Mouse (Mus musculus) megakaryocyte progenitor cell, adult 5-6 weeks (primary cell): Measurements from ENCODE around the gene Mras. TPM values are rescaled to one million over a fixed set of nuclear protein-coding genes. Genes with fewer than 3 reads are reported as not detected.

Experiments used
- ATAC-seq: replicated peaks from 2 replicates; pipeline ENCODE4 v1.8.0; 2016; ENCODE audit warnings: mild to moderate bottlenecking, moderate TSS enrichment, inconsistent platforms; ENCODE audit not compliant: poor library complexity
- total RNA-seq, 2 experiments: library from RNA; stranded (forward) in 1 of 2; stranded (reverse) in 1 of 2; fragments of 157-497, 149-512 nt in 1 of 2; fragments of 200-1000 nt in 1 of 2; gene quantifications; 2 replicates each; pipeline versions ENCODE4 v1.2.3 to v1.2.4; 2015 to 2017

Gene Mras
- total RNA-seq, 2 experiments from 2014 or later, result 5.1 to 5.2 TPM

DNA sequence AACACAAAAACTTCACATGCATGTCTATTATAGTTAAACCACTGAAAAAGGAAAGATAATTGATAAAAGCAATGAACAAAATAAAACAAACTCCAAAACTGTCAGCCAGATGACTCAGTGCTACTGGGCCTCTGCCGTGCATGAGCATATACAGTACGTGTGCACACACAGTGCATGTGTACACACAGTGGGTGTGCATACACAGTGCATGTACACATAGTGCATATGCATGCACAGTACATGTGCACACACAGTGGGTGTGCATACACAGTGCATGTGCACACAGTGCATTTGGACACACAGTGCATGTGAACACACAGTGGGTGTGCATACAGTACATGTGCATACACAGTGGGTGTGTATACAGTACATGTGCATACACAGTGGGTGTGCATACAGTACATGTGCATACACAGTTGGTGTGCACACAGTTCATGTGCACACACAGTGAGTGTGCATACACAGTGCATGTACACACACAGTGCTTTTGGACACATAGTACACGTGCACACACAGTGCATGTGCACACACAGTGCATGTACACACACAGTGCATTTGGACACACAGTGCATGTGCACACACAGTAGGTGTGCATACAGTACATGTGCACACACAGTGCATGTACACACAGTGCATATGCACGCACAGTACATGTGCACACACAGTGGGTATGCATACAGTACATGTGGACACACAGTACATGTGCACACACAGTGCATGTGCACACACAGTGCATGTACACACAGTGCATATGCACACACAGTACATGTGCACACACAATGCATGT lies 4.7 kb upstream of the Mras start:
- no peak for ATAC-seq

DNA sequence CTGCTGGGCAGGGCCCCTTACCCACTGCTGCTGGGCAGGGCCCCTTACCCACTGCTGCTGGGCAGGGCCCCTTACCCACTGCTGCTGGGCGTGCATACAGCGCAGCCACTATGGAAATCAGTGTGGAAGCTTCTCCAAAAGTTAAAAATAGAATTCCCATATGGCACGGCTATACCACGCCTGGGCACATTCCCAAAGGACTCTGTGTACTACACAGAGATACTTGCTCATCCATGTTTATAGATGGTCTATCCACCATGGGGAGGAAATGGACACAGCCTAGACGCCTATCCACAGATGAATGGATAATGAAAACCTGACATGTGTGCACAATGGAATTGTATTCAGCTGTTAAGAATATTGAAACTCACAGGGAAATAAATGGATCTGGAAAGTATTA lies 3.8 kb upstream of the Mras start:
- ATAC-seq, result no peak

DNA sequence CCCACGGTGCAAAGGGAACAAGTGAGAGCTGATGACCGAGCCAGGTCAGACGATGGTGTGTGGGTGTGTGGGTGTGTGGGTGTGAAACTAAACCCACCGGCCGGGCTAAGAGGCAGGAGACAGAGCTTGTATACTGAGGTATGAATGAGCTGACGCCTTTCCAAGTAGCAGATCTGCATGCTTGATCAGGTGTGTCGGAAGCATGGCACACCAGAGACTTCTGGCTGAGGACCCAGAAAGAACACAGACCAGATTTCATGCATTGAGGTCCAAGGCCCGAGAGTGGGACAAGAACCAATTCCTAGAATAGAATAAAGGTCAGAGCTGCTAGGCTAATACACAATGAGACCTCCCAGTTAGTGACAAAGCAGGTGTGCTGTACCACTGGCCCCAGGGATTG lies 1.9 kb upstream of the Mras start:
- ATAC-seq, result no peak

- no peak for ATAC-seq
Measured at GRCm38 (mm10) chr9:99437781-99438565, 792 bp upstream of the Mras start.

GRCm38 (mm10) chr9:99436182-99437030 lies 775 bp downstream of the Mras start:
- peak; percentile 60 for ATAC-seq

DNA sequence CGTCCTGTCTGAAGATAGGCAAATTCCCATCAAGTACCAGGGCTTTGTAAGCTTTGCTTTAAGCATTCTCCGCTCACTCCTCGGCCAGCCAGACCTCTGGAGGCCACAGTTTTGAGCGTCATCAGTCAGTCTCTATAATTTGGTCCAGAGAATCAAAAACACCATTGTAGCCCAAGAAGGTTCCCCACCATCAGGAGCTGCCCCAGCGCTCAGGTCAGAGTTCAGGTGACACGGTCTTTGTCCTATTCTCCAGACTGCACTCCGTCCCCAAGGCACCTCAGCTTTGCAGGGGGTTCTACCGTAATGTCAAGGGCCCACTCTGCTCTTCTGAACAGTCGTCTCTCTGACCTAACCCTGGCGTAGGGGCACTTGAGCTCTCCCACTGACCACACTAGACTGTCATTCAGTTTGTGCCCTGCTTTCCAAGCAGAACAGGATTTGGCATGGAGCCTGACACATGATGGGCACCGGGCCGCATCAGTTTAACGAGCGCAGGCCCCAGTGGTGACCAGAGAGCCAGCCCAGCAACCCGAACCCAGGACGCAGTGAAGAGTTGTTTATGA lies 1.5 kb downstream of the Mras start:
- ATAC-seq, result no peak

- no peak for ATAC-seq
Measured at GRCm38 (mm10) chr9:99434892-99435618, 2.1 kb downstream of the Mras start.

GRCm38 (mm10) chr9:99432478-99432877 lies 4.7 kb downstream of the Mras start:
- peak; percentile 76 for ATAC-seq

DNA sequence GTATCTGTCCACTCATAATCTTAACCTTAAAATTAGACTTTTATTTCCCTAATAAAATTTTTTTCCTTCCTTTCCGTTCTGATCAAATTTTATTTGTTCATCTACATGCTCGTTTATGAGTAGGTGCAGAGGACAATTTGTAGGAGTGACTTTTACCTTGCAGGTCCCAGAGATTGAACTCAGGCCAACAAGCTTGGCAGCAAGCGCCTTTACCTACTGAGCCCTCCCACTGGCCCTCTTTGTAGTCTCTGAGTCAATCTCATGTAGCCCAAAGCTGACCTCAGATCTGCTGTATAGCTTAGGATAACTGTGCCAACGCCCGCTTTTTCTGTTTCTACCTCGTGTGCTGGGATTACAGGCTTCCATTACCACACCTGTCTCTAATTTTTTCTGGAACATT lies 5.2 kb downstream of the Mras start:
- ATAC-seq, result no peak

GRCm38 (mm10) chr9:99431346-99431745 lies 5.8 kb downstream of the Mras start:
- ATAC-seq, result no peak

- no peak for ATAC-seq
Measured at GRCm38 (mm10) chr9:99430806-99431205, 6.4 kb downstream of the Mras start.

- no peak for ATAC-seq
Measured at GRCm38 (mm10) chr9:99429845-99430244, 7.3 kb downstream of the Mras start.

DNA sequence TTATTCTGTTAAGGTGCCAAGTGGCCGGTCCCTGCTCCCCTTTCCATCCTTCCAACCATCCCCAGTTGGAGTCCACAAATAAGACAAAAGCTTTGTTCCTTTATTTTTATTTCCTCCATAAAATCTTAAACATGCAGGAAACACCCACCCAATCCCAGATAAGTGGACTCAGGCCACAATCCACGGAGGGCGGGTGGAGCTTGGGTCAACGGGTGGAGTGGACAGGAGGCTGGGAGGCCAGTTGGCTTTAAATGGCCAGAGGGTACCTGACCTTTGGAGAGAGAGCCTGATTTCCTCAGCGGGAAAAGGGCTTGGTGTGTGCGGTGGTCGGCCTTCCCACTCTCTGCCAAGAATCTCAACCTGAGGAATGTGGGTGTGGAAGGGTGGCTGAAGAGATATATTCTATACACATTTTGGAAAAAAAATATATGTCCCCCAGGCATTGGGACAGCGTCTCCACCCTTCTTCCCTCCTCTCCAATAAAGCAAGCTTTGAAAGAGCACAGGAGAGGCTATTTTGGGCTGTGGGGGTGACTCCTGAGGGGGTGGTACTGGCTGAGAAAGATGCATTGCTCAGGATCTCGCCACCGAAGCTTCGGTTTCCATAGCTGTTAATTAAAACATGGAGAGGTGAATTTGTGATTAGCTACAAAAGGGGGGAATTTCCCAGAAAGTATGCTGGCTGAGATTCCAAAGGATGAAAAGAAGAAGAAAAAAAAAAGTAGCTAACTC lies 8.4 kb downstream of the Mras start:
- no peak for ATAC-seq

DNA sequence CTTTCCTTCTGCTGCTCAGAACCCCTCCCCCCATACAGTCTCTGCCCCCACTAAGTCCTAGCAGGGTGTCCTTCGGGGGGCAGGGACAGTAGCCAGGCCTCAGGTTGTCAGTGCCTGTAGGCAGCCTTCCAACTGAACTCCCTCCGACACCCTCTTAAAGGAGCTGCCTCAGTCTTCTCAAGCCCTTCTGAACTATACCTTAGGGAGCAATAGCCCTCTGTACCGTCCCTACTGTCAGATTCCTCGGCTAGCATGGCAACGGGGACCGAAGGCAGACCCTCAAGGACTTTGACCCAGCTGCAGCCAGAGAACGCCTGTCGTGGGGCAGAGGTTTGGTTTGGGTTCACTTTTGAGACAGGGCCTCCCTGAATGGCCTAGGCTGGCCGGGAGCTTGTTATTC lies 11.9 kb downstream of the Mras start:
- ATAC-seq, result no peak

- no peak for ATAC-seq
Measured at GRCm38 (mm10) chr9:99424574-99424863, 12.7 kb downstream of the Mras start.

DNA sequence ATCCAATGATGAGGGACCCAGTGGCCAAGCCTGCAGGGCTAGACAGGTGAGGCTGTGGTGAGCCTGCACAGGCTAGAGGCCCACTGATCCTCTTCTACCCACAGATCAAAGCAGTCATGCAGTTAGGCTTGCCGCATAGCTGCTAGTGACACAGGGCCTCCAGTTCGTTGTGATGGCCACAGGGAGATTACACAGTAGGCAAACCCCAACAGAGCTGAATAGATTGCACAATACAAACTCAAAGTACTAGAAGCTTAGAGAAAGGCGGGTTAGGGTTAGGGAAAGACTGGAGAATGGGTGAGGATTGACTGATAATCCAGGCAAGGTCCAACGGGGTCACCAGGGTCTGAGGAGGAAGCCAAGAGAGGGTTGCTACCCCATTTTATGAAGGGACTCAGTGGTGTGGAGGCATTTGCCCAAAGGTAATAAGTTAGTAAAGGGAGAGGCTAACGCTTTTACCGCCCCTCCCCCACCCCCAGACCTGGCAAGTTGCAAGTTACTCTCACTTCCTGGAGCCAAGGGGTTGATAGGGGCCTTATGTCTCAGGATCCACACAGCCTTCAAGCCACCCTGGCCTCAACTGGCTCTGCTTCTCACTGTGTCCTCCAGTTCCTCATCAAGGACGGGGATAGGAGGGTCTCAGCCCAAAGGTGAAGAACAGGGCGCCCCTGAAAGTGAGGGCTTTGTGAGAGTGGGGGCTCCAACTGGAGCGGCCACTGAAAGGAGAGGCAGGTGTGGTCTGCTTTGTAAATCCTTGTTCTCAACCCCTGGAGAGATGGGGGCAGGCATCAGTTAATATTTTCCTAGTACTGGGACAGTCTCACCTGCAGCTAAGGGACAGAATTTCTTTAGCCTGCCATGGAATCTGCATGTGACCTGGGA lies 13.2 kb downstream of the Mras start:
- peak; percentile 87 for ATAC-seq

DNA sequence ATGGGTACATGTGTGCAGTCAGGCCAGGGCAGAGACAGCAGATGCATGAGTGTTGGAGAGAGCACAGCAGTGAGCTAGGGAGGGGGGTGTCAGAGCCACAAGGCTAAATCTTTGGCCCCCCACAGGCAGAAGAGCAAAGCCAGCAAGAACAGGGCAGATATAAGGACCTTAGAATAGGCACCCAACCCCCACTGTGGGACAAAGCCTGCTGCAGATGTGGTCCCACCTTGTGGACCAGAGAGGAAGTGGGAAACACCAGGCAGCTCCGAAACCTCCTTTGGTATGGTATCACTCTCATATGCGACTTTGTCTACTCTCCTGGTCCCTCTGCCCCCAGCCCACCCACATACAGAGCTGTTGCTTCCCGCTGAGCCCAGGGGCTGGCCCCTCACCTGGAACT lies 15.3 kb downstream of the Mras start:
- no peak for ATAC-seq

GRCm38 (mm10) chr9:99419951-99420701 lies 17.1 kb downstream of the Mras start:
- no peak for ATAC-seq
